Mouse (Mus musculus): Measurements from ENCODE around the gene B3gnt3. TPM values are rescaled to one million over a fixed set of nuclear protein-coding genes. Genes with fewer than 3 reads are reported as not detected.

The B3gnt3 gene
- polyA plus RNA-seq, 1 experiment from 2014 or later, result 0.36 TPM

DNA sequence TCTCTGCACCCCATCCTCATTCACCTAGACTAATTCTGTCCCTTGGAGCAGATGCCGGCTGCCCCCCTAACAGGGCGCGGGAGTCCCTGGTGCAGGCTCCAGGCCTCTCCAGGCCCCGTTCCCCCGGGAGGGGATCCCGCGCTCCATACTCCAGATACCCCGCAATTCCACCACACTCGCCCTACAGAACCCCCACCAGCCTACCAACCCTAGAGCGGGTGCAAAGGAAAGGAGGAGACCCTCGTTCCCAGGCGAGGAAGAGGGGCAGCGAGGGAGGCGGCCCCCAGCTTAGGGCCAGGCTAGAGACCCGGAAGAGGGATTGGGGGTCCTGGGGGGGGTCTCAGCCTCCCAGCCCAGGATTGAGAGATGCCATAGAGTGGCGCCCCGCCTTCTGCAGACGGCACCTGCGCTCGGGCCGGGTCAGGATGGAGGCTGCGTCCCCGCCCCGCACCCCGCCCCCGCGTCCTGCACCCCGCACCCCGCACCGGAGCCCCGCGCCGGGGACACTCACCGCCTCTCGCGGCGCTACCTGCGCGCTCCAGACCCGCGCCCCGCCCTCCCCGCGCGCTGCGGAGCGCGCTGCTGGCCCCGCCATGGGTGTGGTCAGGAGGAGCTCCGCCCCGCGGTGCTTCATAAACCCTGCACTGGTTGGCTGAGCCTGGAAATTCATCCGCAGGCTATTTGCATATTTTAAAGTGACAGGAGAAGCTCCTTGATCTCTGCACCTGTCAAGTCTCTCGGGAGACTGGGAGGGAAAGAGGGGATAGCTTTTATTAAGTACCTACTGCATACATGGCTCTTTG is 23.7 kb upstream of the B3gnt3 start, which contains the start of gene Fcho1:
TSS of gene Fcho1 (minus strand) at position 595 of the 803 bp plus-strand sequence.
- Histone ChIP-seq H3K9ac (peak within 1 kb of the TSS; percentile 90), H3K4me1 (peaks cover 55% of the 10 kb centered on the region), H3K4me2 (peak within 1 kb of the TSS; percentile 63), H3K36me3 (replicated peaks) (no peaks in the 10 kb centered on the region), H3K4me3 (peak within 1 kb of the TSS; percentile 77), H3K27ac (peak within 1 kb of the TSS; percentile 70), H3K9me3 (no peaks in the 10 kb centered on the region), H3K27me3 (replicated peaks) (no peaks in the 10 kb centered on the region)
- under 1% methylated on average over 46 of the region's 54 CpGs for WGBS
- peak; percentile 79 for ATAC-seq (replicated peaks)

- no peaks in the 10 kb centered on the region for H3K36me3 ChIP-seq (replicated peaks)
- H3K4me1 ChIP-seq, result peaks cover 64% of the 10 kb centered on the region
- WGBS, result 76% methylated on average over 4 of the region's 4 CpGs
- ATAC-seq (replicated peaks), result no peak
- H3K27me3 ChIP-seq (replicated peaks), result no peaks in the 10 kb centered on the region
- H3K4me3 ChIP-seq, result peak overlapping the region; percentile 77
- no peaks in the 10 kb centered on the region for H3K9me3 ChIP-seq
- peak overlapping the region; percentile 90 for H3K9ac ChIP-seq
- H3K27ac ChIP-seq, result no peak overlapping the region
- H3K4me2 ChIP-seq, result peak overlapping the region; percentile 63
Observed at GRCm38 (mm10) chr8:71724389-71724788, 22.8 kb upstream of the B3gnt3 start.

- Histone ChIP-seq H3K9me3 (no peaks in the 10 kb centered on the region), H3K27ac (no peak overlapping the region), H3K9ac (no peak overlapping the region), H3K36me3 (replicated peaks) (peaks cover 1% of the 10 kb centered on the region; the same call in 1 of the 2 replicates), H3K4me1 (peaks cover 75% of the 10 kb centered on the region), H3K27me3 (replicated peaks) (no peaks in the 10 kb centered on the region), H3K4me2 (no peak overlapping the region), H3K4me3 (no peak overlapping the region)
- 80% methylated on average over 14 of the region's 14 CpGs for WGBS
- no peak for ATAC-seq (replicated peaks)
Observed at GRCm38 (mm10) chr8:71723047-71723551, 21.5 kb upstream of the B3gnt3 start.

GRCm38 (mm10) chr8:71719928-71720457 is 18.4 kb upstream of the B3gnt3 start:
- peaks cover 72% of the 10 kb centered on the region for H3K4me1 ChIP-seq
- no peaks in the 10 kb centered on the region for H3K9me3 ChIP-seq
- 17% methylated on average over 7 of the region's 7 CpGs for WGBS
- no peaks in the 10 kb centered on the region for H3K27me3 ChIP-seq (replicated peaks)
- peaks cover 22% of the 10 kb centered on the region; the same call in 1 of the 2 replicates for H3K36me3 ChIP-seq (replicated peaks)
- H3K9ac ChIP-seq, result no peak overlapping the region
- peak overlapping the region; percentile 18 for H3K4me3 ChIP-seq
- peak overlapping the region; percentile 85 for H3K27ac ChIP-seq
- peak; percentile 81 for ATAC-seq (replicated peaks)
- H3K4me2 ChIP-seq, result peak overlapping the region; percentile 41

- peak overlapping the region; percentile 9; the same call in 1 of the 2 replicates for H3K4me2 ChIP-seq
- H3K9ac ChIP-seq, result no peak overlapping the region
- peak; percentile 7 for ATAC-seq (replicated peaks)
- H3K27ac ChIP-seq, result peak overlapping the region; percentile 85
- H3K4me1 ChIP-seq, result peaks cover 65% of the 10 kb centered on the region
- H3K36me3 ChIP-seq (replicated peaks), result peaks cover 22% of the 10 kb centered on the region; the same call in 1 of the 2 replicates
- H3K4me3 ChIP-seq, result no peak overlapping the region
- no peaks in the 10 kb centered on the region for H3K27me3 ChIP-seq (replicated peaks)
- WGBS, result 28% methylated on average over 4 of the region's 4 CpGs
- H3K9me3 ChIP-seq, result no peaks in the 10 kb centered on the region
Observed at GRCm38 (mm10) chr8:71719218-71719617, 17.6 kb upstream of the B3gnt3 start.

DNA sequence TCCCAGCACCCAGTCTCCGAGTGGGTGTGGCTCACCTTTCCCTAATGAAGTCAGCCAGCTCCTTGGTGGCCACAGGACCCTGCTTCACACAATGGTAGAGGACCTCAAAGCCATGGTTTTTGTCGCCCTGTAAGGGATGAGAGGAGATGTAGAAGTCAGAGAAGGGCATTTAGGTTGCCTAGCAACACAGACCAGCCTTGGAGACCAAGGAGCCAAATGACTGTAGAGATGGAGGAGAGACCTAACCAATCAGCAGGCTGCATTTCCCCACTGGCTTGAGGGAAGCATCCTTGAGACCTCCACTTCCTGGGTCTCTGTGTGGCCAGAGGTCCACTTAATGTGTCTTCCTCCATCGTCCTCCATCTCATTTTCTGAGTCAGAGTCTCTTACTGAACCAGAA is 16.7 kb upstream of the B3gnt3 start:
- H3K9ac ChIP-seq, result no peak overlapping the region
- H3K4me3 ChIP-seq, result no peak overlapping the region
- no peaks in the 10 kb centered on the region for H3K27me3 ChIP-seq (replicated peaks)
- peaks cover 55% of the 10 kb centered on the region for H3K4me1 ChIP-seq
- 26% methylated on average over 3 of the region's 3 CpGs for WGBS
- no peak overlapping the region for H3K27ac ChIP-seq
- ATAC-seq (replicated peaks), result no peak
- H3K9me3 ChIP-seq, result no peaks in the 10 kb centered on the region
- no peak overlapping the region for H3K4me2 ChIP-seq
- H3K36me3 ChIP-seq (replicated peaks), result peaks cover 27% of the 10 kb centered on the region; the same call in 1 of the 2 replicates

DNA sequence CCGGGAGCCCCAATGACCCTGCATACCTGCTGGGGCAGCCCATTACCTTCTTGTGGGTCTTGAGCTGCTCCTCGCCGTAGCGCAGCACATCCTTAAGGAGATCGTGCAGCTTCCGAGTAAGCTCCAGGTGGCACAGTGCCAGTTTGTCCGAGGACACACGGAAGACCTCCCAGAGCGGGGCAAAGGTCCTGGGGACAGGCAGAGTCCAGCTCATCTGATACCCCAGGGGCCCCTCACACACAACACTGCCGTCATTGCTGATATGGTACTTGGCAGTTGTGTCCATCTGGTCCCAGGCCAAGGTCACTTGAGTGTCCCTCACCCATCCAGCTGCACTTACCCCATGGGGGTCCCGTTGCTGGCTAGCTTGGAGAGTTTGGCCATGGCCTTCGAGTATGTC is 15.5 kb upstream of the B3gnt3 start:
- no peak for ATAC-seq (replicated peaks)
- WGBS, result 89% methylated on average over 12 of the region's 12 CpGs
- H3K4me2 ChIP-seq, result no peak overlapping the region
- H3K4me1 ChIP-seq, result peaks cover 44% of the 10 kb centered on the region
- H3K27ac ChIP-seq, result no peak overlapping the region
- H3K4me3 ChIP-seq, result no peak overlapping the region
- H3K36me3 ChIP-seq (replicated peaks), result peaks cover 32% of the 10 kb centered on the region; the same call in 1 of the 2 replicates
- no peak overlapping the region for H3K9ac ChIP-seq
- no peaks in the 10 kb centered on the region for H3K9me3 ChIP-seq
- no peaks in the 10 kb centered on the region for H3K27me3 ChIP-seq (replicated peaks)

GRCm38 (mm10) chr8:71716561-71717053 is 15.0 kb upstream of the B3gnt3 start:
- Histone ChIP-seq H3K36me3 (replicated peaks) (peaks cover 35% of the 10 kb centered on the region; the same call in 1 of the 2 replicates), H3K9me3 (no peaks in the 10 kb centered on the region), H3K27ac (no peak overlapping the region), H3K9ac (no peak overlapping the region), H3K27me3 (replicated peaks) (no peaks in the 10 kb centered on the region), H3K4me3 (no peak overlapping the region), H3K4me2 (no peak overlapping the region), H3K4me1 (peaks cover 39% of the 10 kb centered on the region)
- WGBS, result 89% methylated on average over 13 of the region's 13 CpGs
- ATAC-seq (replicated peaks), result no peak

GRCm38 (mm10) chr8:71715531-71715930 is 13.9 kb upstream of the B3gnt3 start:
- Histone ChIP-seq H3K4me3 (no peak overlapping the region), H3K27me3 (replicated peaks) (no peaks in the 10 kb centered on the region), H3K27ac (no peak overlapping the region), H3K9ac (no peak overlapping the region), H3K4me1 (peaks cover 28% of the 10 kb centered on the region), H3K9me3 (no peaks in the 10 kb centered on the region), H3K36me3 (replicated peaks) (peaks cover 35% of the 10 kb centered on the region; the same call in 1 of the 2 replicates), H3K4me2 (no peak overlapping the region)
- ATAC-seq (replicated peaks), result no peak
- 60% methylated on average over 8 of the region's 8 CpGs for whole genome bisulfite sequencing

- Histone ChIP-seq H3K36me3 (replicated peaks) (peaks cover 22% of the 10 kb centered on the region; the same call in 1 of the 2 replicates), H3K9me3 (no peaks in the 10 kb centered on the region), H3K4me1 (peaks cover 6% of the 10 kb centered on the region), H3K4me2 (no peak overlapping the region), H3K27ac (no peak overlapping the region), H3K9ac (no peak overlapping the region), H3K27me3 (replicated peaks) (no peaks in the 10 kb centered on the region; the same call in 1 of the 2 replicates), H3K4me3 (no peak overlapping the region)
- no peak for ATAC-seq (replicated peaks)
- WGBS, result 77% methylated on average over 2 of the region's 2 CpGs
Observed at GRCm38 (mm10) chr8:71711574-71711973, 10.0 kb upstream of the B3gnt3 start.

- Histone ChIP-seq H3K36me3 (replicated peaks) (peaks cover 13% of the 10 kb centered on the region; the same call in 1 of the 2 replicates), H3K4me1 (peaks cover 6% of the 10 kb centered on the region), H3K27me3 (replicated peaks) (peaks cover 5% of the 10 kb centered on the region; the same call in 1 of the 2 replicates), H3K9me3 (no peaks in the 10 kb centered on the region), H3K4me3 (peak overlapping the region; percentile 12; the same call in 1 of the 2 replicates), H3K9ac (no peak overlapping the region), H3K27ac (no peak overlapping the region), H3K4me2 (peak overlapping the region; percentile 43)
- peak; percentile 83 for ATAC-seq (replicated peaks)
- WGBS, result 21% methylated on average over 25 of the region's 25 CpGs
Observed at GRCm38 (mm10) chr8:71709800-71710446, 8.3 kb upstream of the B3gnt3 start.
